Mouse (Mus musculus) cerebellum, adult 2 months (tissue): ENCODE data around the gene Astn2. TPM values are rescaled to one million over a fixed set of nuclear protein-coding genes. Genes with fewer than 3 reads are reported as not detected.

Experiments
- DNase-seq, 2 experiments: peaks; one replicate each; pipeline ENCODE4 v3.0.0; 2021
- H3K27ac ChIP-seq: fragments of 200-500 bp; 2 replicates; pipeline ENCODE4 v1.5.1; 2012; ENCODE audit warnings: low read length, control low read depth, inconsistent platforms; ENCODE audit not compliant: insufficient read depth
- H3K27me3 ChIP-seq: fragments of 200-500 bp; 2 replicates; pipeline ENCODE4 v1.6.1; 2012; ENCODE audit warnings: inconsistent platforms, mild to moderate bottlenecking, low read length, moderate library complexity; ENCODE audit not compliant: control insufficient read depth, insufficient read depth
- H3K4me1 ChIP-seq: fragments of 200-500 bp; 2 replicates; pipeline ENCODE4 v1.6.1; 2011; ENCODE audit warnings: low read length; ENCODE audit not compliant: control insufficient read depth, insufficient read depth
- H3K4me3 ChIP-seq: fragments of 200-500 bp; replicated peaks from 2 replicates; pipeline ENCODE3; 2011; ENCODE audit warnings: mild to moderate bottlenecking, low read depth, low read length, control low read depth; ENCODE audit not compliant: insufficient read depth
- CTCF ChIP-seq: fragments of 200-500 bp; IDR thresholded peaks from 2 replicates; pipeline ENCODE4 v1.5.1; 2011; ENCODE audit warnings: low read depth, mild to moderate bottlenecking, control low read depth, low read length, moderate library complexity, borderline replicate concordance; ENCODE audit not compliant: insufficient read depth
- POLR2A ChIP-seq: fragments of 200-500 bp; IDR thresholded peaks from 2 replicates; pipeline ENCODE4 v1.6.1; 2011; ENCODE audit warnings: low read length, control low read depth, borderline replicate concordance; ENCODE audit not compliant: insufficient read depth
- WGBS: fragments of 180-500 bp; shearing (Covaris S2); methylation state at CpG from one replicate; pipeline ENCODE4 v1.1.7; 2018; 5-methylcytosine and 5-hydroxymethylcytosine counted together
- polyA plus RNA-seq: library from polyadenylated mRNA; depleted of rRNA; stranded (reverse); fragments of >200 nt; gene quantifications from 2 replicates; pipeline ENCODE4 v1.2.3, GENCODE M21; 2012

Gene Astn2
- polyA plus RNA-seq, 1 experiment = 56.9 TPM

DNA sequence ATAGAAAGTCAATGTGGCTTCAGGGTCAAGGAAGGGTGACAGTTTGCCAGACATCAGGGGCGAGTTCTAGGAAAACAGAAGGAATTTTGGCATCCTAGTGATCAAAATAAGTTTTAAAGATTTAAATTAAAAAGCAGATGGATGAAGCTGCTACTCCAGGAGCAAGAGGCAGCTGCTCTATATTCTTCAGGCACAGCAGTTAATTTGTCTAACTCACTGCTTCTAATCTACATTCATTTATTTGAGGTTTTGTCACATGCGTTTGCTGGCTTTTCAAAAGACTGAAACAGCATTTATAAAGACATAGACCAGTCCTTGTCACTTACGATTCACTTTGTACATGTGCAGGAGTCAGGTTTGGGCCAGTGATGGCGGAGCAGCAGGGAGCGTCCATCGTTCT lies 98.0 kb downstream of the Astn2 start:
- Histone ChIP-seq H3K27me3 (no peaks in the 10 kb centered on the region), H3K27ac (no peak overlapping the region), H3K4me3 (no peak overlapping the region), H3K4me1 (peaks cover 13% of the 10 kb centered on the region)
- WGBS = 59% methylated on average over 6 of the region's 6 CpGs
- TF ChIP-seq POLR2A (no peak), CTCF (no peak)
- no peak for DNase-seq

DNA sequence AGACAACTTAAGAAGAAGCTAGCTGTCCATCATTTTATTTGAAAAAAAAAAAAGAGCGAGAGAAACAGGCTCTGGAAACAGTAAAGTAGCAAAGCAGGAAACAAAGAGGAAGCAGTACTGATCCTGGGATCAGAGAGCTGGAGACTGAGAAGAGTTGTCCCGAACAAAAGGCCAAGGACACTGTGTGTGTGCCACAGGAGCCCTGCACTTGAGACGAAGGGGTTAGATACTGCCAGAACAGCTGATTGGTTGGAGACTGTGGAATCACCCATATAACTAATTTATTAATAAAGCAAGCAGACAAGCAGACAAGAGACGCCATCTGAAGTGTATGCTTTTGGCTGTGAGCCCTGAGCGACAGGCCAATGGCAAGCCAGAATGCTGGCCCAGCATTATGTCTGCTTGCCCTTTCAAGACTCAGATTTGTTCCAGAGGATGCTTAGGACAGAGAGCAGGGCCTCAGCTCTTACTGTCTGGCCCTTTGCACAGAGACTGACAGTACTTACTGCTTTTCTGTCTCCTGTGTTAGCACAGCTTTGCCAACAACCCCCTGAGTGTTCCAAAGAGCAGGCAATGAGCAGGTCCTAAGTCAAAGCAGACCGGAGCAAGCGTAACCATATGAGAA lies 101.6 kb downstream of the Astn2 start:
- H3K4me3 ChIP-seq = no peak overlapping the region
- no peak overlapping the region for H3K27ac ChIP-seq
- H3K27me3 ChIP-seq = no peaks in the 10 kb centered on the region
- 20% methylated on average over 7 of the region's 7 CpGs for WGBS
- peaks cover 13% of the 10 kb centered on the region for H3K4me1 ChIP-seq
- peak; percentile 42 to 59 for DNase-seq
- TF ChIP-seq POLR2A (no peak), CTCF (no peak)

GRCm38 (mm10) chr4:66285034-66285433 lies 119.4 kb downstream of the Astn2 start:
- no peak overlapping the region for H3K4me3 ChIP-seq
- peak in 1 of 2 experiments; percentile 58 for DNase-seq

DNA sequence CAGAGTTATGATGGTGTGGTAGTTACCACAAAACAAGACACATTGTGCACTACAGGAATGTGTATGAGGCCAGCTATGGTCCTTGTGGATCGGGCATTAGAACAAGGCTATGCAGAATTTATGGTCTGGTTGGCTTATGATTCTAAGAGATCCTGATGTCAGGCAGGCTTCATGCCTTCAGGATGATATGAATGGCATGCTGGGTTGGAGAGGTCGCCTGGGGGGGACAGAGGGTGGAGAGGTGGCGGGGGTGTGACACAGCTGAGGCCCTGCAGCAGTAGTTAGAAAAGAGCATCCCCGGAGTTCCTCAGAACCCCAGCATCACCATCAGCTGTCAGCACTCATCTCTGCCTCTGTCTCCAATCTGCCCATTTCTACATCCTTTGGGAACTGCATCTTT lies 128.3 kb downstream of the Astn2 start:
- WGBS = 31% methylated on average over 4 of the region's 4 CpGs
- Histone ChIP-seq H3K27ac (no peak overlapping the region), H3K4me1 (peaks cover 25% of the 10 kb centered on the region), H3K27me3 (no peaks in the 10 kb centered on the region), H3K4me3 (no peak overlapping the region)
- no peak for TF ChIP-seq POLR2A
- no peak for TF ChIP-seq CTCF
- DNase-seq = no peak

More at GRCm38 (mm10) chr4:66285034-66285433, 119.4 kb downstream of the Astn2 start:
- H3K4me1 ChIP-seq = peaks cover 11% of the 10 kb centered on the region; the same call in 1 of the 2 replicates
- H3K27ac ChIP-seq = no peak overlapping the region
- no peaks in the 10 kb centered on the region for H3K27me3 ChIP-seq
- TF ChIP-seq CTCF = no peak
- TF ChIP-seq POLR2A = no peak

DNA sequence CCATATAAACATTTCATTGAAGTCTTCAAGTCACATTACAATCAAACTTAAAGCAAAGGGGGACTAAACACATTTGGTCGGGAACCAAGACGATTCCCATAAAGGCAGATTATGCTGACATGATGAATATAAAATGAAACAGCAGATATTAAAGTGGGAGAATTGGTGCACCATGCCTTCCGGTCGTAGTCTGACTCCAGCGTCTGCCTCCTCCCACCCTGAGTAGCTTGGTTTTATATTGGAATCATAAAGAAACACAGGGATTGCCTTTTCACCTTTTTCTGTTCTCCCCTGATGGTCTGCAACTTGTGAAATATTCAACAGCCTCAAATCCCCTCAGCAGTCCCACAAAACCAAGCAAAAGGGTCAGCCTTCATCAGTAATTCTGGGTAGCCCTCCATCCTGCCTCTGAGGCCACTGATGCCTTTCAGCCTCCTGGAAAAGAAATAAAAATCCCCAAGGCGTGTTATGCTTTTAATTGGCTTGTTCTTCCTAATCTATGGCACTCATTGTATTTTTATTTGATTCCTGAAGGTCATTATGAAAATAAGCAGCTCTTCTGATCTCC lies 132.8 kb downstream of the Astn2 start:
- 69% methylated on average over 6 of the region's 6 CpGs for WGBS
- Histone ChIP-seq H3K27ac (no peak overlapping the region), H3K4me1 (peaks cover 14% of the 10 kb centered on the region; the same call in 1 of the 2 replicates), H3K27me3 (no peaks in the 10 kb centered on the region), H3K4me3 (no peak overlapping the region)
- TF ChIP-seq CTCF (no peak), POLR2A (no peak)
- DNase-seq = no peak

DNA sequence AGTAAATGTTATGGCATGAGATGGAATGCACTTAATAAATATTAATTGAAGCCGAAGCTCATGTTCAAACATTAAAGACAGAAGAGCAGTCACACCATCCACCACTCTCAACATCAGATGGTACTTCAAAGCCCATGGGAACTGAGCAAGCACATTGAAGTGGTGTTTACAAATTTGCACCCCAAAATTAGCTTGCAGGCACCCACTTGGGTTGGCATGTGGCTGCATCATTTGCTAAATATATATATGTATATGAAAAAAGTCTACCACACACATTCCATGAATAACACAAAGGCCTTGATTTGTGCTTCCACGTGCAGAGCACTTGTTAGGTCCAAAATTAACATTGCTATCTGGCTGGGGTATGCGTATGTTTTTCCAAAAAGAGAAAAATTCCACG lies 140.4 kb downstream of the Astn2 start:
- H3K4me1 ChIP-seq = peaks cover 12% of the 10 kb centered on the region; the same call in 1 of the 2 replicates
- no peak for DNase-seq
- WGBS = 74% methylated on average over 4 of the region's 4 CpGs

GRCm38 (mm10) chr4:66261276-66261675 lies 143.1 kb downstream of the Astn2 start:
- TF ChIP-seq POLR2A = no peak
- no peak for TF ChIP-seq CTCF
- 8% methylated on average over 3 of the region's 3 CpGs for WGBS
- no peak overlapping the region for H3K4me3 ChIP-seq
- no peaks in the 10 kb centered on the region for H3K27me3 ChIP-seq
- H3K4me1 ChIP-seq = peaks cover 16% of the 10 kb centered on the region; the same call in 1 of the 2 replicates
- H3K27ac ChIP-seq = no peak overlapping the region
- peak in 1 of 2 experiments; percentile 46 for DNase-seq

More for the DNA sequence above, 140.4 kb downstream of the Astn2 start:
- H3K27ac ChIP-seq = no peak overlapping the region
- no peaks in the 10 kb centered on the region for H3K27me3 ChIP-seq
- TF ChIP-seq POLR2A = no peak
- no peak for TF ChIP-seq CTCF
- no peak overlapping the region for H3K4me3 ChIP-seq

- Histone ChIP-seq H3K4me1 (peaks cover 16% of the 10 kb centered on the region; the same call in 1 of the 2 replicates), H3K27me3 (no peaks in the 10 kb centered on the region), H3K27ac (no peak overlapping the region), H3K4me3 (no peak overlapping the region)
- no peak for DNase-seq
- no peak for TF ChIP-seq CTCF
- TF ChIP-seq POLR2A = no peak
- 51% methylated on average over 2 of the region's 2 CpGs for WGBS
Measured at GRCm38 (mm10) chr4:66258905-66259304, 145.5 kb downstream of the Astn2 start.
